10 mouse cellular contexts compared by ENCODE assay signal in the genomic region with DNA sequence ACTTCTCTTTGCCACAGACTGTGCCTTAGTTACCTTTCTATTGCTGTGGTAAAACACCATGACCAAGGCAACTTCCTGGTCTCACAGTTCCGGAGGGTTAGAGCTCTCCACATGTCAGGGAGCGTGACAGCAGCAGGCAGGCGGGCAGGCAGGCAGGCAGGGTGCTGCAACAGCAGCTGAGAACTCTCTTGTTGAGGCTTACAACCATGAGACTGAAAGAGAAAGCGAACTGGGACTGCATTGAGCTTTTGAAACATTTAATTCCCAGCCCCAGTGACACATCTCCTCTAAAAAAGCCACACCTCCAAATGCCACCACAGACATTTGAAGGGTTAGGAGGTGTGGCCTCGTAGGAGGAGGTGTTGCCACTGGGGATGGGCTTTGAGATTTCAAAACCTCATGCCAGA. TPM values are rescaled to one million over a fixed set of nuclear protein-coding genes. Genes with fewer than 3 reads are reported as not detected.
DNase-seq lines count a peak whose midpoint lies in the region; ATAC-seq and TF ChIP-seq lines count a peak whose summit lies in the region.
"Had no signal": no experiment of that assay in that cellular context is flagged by ENCODE, and none has a peak within 500 bp of the region (broad histone marks: within the 10 kb centered on the region; RNA-seq: fewer than 3 reads in every experiment).

No protein-coding gene starts in this region.

- no peak overlapping the region for H3K27ac ChIP-seq in liver, embryonic 13.5 days
- no peak overlapping the region for H3K27ac ChIP-seq in limb, embryonic 10.5 days
- H3K27ac ChIP-seq in forebrain, postnatal 0 days (ENCODE audit: low read depth, low read length) = no peak overlapping the region
- H3K27ac ChIP-seq: hindbrain, embryonic 14.5 days; neural tube, embryonic 13.5 days had no signal

- peak; percentile 66 for ATAC-seq in liver, embryonic 13.5 days (ENCODE audit: low read depth)
- no peak for ATAC-seq in forebrain, postnatal 0 days

- H3K4me3 ChIP-seq in liver, embryonic 13.5 days (replicated peaks) = peak overlapping the region; percentile 21; the same call in 1 of the 2 replicates
- H3K4me3 ChIP-seq in limb, embryonic 10.5 days = no peak overlapping the region
- no peak overlapping the region for H3K4me3 ChIP-seq in forebrain, postnatal 0 days (ENCODE audit: low read depth, low read length)
- H3K4me3 ChIP-seq: neural tube, embryonic 13.5 days had no signal

- no peaks in the 10 kb centered on the region for H3K36me3 ChIP-seq in liver, embryonic 13.5 days
- H3K36me3 ChIP-seq in limb, embryonic 10.5 days = no peaks in the 10 kb centered on the region
- no peaks in the 10 kb centered on the region for H3K36me3 ChIP-seq in forebrain, postnatal 0 days (ENCODE audit: insufficient read depth)
- H3K36me3 ChIP-seq: neural tube, embryonic 13.5 days had no signal

- peak overlapping the region; percentile 39 for H3K4me2 ChIP-seq in liver, embryonic 13.5 days
- no peak overlapping the region for H3K4me2 ChIP-seq in forebrain, postnatal 0 days (ENCODE audit: low read depth)
- H3K4me2 ChIP-seq: hindbrain, embryonic 14.5 days; neural tube, embryonic 13.5 days had no signal

- no peak overlapping the region for H3K9ac ChIP-seq in liver, embryonic 13.5 days
- no peak overlapping the region for H3K9ac ChIP-seq in forebrain, postnatal 0 days
- H3K9ac ChIP-seq: hindbrain, embryonic 14.5 days; neural tube, embryonic 13.5 days had no signal

- TF ChIP-seq CTCF in forebrain, postnatal 0 days (IDR thresholded peaks at IDR 0.05; ENCODE audit: low read depth) = no peak

- peak; percentile 27 for DNase-seq in kidney, adult 11 months
- no peak for DNase-seq in kidney, postnatal 25 days
- DNase-seq in R1 (ENCODE audit: low read depth, low spot score) = peak; percentile 8
- DNase-seq in liver, embryonic 13.5 days = peak; percentile 3
- DNase-seq in spleen, postnatal 10 days (ENCODE audit: low spot score in 2 of 2) = peak; percentile 24 to 45
- DNase-seq in limb, embryonic 10.5 days (ENCODE audit: low spot score) = no peak
- no peak for DNase-seq in layer of hippocampus, postnatal 36 days
- DNase-seq in forebrain, postnatal 0 days = no peak

- no peaks in the 10 kb centered on the region for H3K4me1 ChIP-seq in liver, embryonic 13.5 days (replicated peaks)
- peaks cover 19% of the 10 kb centered on the region for H3K4me1 ChIP-seq in limb, embryonic 10.5 days
- no peaks in the 10 kb centered on the region for H3K4me1 ChIP-seq in forebrain, postnatal 0 days (ENCODE audit: insufficient read depth)
- H3K4me1 ChIP-seq: neural tube, embryonic 13.5 days had no signal

- H3K27me3 ChIP-seq in liver, embryonic 13.5 days = no peaks in the 10 kb centered on the region
- no peaks in the 10 kb centered on the region for H3K27me3 ChIP-seq in limb, embryonic 10.5 days (ENCODE audit: low read depth, poor library complexity, severe bottlenecking)
- H3K27me3 ChIP-seq in forebrain, postnatal 0 days (ENCODE audit: insufficient read depth, low read length) = no peaks in the 10 kb centered on the region
- H3K27me3 ChIP-seq: neural tube, embryonic 13.5 days had no signal

- no peaks in the 10 kb centered on the region for H3K9me3 ChIP-seq in liver, embryonic 13.5 days (replicated peaks)
- H3K9me3 ChIP-seq in limb, embryonic 10.5 days (replicated peaks) = no peaks in the 10 kb centered on the region
- H3K9me3 ChIP-seq in forebrain, postnatal 0 days (ENCODE audit: low read length) = no peaks in the 10 kb centered on the region
- H3K9me3 ChIP-seq: neural tube, embryonic 13.5 days had no signal

- WGBS in liver, embryonic 13.5 days (ENCODE audit: insufficient replicate concordance) = 26% methylated on average over 5 of the region's 5 CpGs
- 64% methylated on average over 5 of the region's 5 CpGs for WGBS in limb, embryonic 10.5 days
- 75% methylated on average over 5 of the region's 5 CpGs for WGBS in forebrain, postnatal 0 days

RNA-seq across cellular contexts. Expression of gene Fbxo40, which starts 4.6 kb away (rescaled TPM):
- not detected in 2 replicates for polyA plus RNA-seq in liver, embryonic 13.5 days (2015; fragmentation: Nextera tagmentation; extraction: Ambion mirVana)
- polyA plus RNA-seq in limb, embryonic 10.5 days (2016; fragmentation: Nextera tagmentation; extraction: Ambion mirVana) = 0.28 and 0.78 TPM in 2 replicates
- under 1 TPM in 1 of 2 experiments, not detected in 1; 0.07 TPM for total RNA-seq in layer of hippocampus, postnatal 36 days (2021)
- total RNA-seq in forebrain, postnatal 0 days (2014; rRNA removed) = 0.85 and 2.9 TPM in 2 replicates
- polyA plus RNA-seq in forebrain, postnatal 0 days (2015; fragmentation: Nextera tagmentation; extraction: Ambion mirVana) = 0.10 and 0.13 TPM in 2 replicates

RNA-seq across cellular contexts. Expression of gene Polq, which starts 25.9 kb away (rescaled TPM):
- polyA plus RNA-seq in liver, embryonic 13.5 days (2015; fragmentation: Nextera tagmentation; extraction: Ambion mirVana) = 9.4 and 12.2 TPM in 2 replicates
- 16.0 and 16.5 TPM in 2 replicates for polyA plus RNA-seq in limb, embryonic 10.5 days (2016; fragmentation: Nextera tagmentation; extraction: Ambion mirVana)
- total RNA-seq in layer of hippocampus, postnatal 36 days (2021) = 1 to 10 TPM; 1.2 to 1.4 TPM
- 3.1 and 3.4 TPM in 2 replicates for total RNA-seq in forebrain, postnatal 0 days (2014; rRNA removed)
- 0.78 and 1.3 TPM in 2 replicates for polyA plus RNA-seq in forebrain, postnatal 0 days (2015; fragmentation: Nextera tagmentation; extraction: Ambion mirVana)

RNA-seq across cellular contexts. Expression of gene Hcls1, which starts 50.9 kb away (rescaled TPM):
- polyA plus RNA-seq in liver, embryonic 13.5 days (2015; fragmentation: Nextera tagmentation; extraction: Ambion mirVana) = 12.3 and 12.6 TPM in 2 replicates
- 2.0 and 2.3 TPM in 2 replicates for polyA plus RNA-seq in limb, embryonic 10.5 days (2016; fragmentation: Nextera tagmentation; extraction: Ambion mirVana)
- total RNA-seq in layer of hippocampus, postnatal 36 days (2021) = 1 to 10 TPM; 3.2 to 4.5 TPM
- total RNA-seq in forebrain, postnatal 0 days (2014; rRNA removed) = 0.92 and 1.8 TPM in 2 replicates
- polyA plus RNA-seq in forebrain, postnatal 0 days (2015; fragmentation: Nextera tagmentation; extraction: Ambion mirVana) = 2.2 and 2.3 TPM in 2 replicates

Comparison
In these comparisons a context has a peak if more than half of its experiments do, and no peak if none do; other contexts are left out.
1. DNase-seq: peak in kidney, adult 11 months (single experiment), R1 (single experiment), liver, embryonic 13.5 days (single experiment) and spleen, postnatal 10 days (2 of 2); none in kidney, postnatal 25 days (0 of 2), limb, embryonic 10.5 days (single experiment), layer of hippocampus, postnatal 36 days (0 of 2) and forebrain, postnatal 0 days (single experiment).